Mouse (Mus musculus): ENCODE results near the gene Casr.

DNA sequence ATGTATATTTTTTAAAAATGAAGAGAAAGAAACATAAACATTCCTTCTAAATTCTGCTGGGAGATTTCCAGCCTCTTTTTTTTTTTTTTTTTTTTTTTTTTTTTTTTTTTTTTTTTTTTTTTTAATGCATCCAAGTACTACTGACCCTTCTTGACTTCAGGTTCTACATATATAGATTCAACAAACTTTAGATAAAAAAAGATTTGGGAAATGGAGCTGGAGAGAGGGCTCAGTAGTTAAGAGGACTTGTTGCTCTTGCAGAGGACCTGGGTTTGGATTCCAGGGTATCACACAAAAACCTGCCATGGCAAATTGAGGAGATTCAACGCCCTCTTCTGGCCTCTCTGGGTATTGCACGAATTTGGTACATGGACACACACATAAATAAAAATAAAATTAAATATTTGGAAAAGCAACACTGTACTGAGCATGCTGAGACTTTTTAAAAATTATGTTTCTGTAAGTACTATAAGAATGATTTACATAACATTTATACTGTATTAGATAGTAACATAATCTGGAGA, 91.9 kb downstream of the Casr start:
- TF ChIP-seq CTCF (IDR thresholded peaks at IDR 0.05; ENCODE audit: insufficient read depth, low read depth, low read length) = no peak
- TF ChIP-seq POLR2A (IDR thresholded peaks at IDR 0.05; ENCODE audit: insufficient read depth, low read depth, low read length) = no peak

Data from olfactory bulb, adult 2 months (tissue).